Mouse (Mus musculus) gastrocnemius, adult 2 months (tissue): ENCODE results near the gene Afdn. TPM values are rescaled to one million over a fixed set of nuclear protein-coding genes. Genes with fewer than 3 reads are reported as not detected.
"Not testable (repeated sequence)": the region's sequence is repeated elsewhere in the genome, so short reads cannot be mapped to it uniquely, and the experiment has no call there.

Experiments
- DNase-seq: peaks from one replicate; pipeline ENCODE4 v3.0.0; 2022
- H3K27ac ChIP-seq: fragments of 200-600 bp; 2 replicates; pipeline ENCODE4 v1.8.1; 2022; ENCODE audit warnings: mild to moderate bottlenecking
- H3K4me3 ChIP-seq: fragments of 200-600 bp; 2 replicates; pipeline ENCODE4 v1.8.1; 2022; ENCODE audit warnings: mild to moderate bottlenecking, moderate library complexity
- CTCF ChIP-seq: fragments of 200-600 bp; IDR thresholded peaks from 2 replicates; pipeline ENCODE4 v1.8.1; 2022; ENCODE audit warnings: antibody characterized with exemption, mild to moderate bottlenecking, moderate library complexity
- intact Hi-C: fragments of 180-260 bp; cut with DNase I; formaldehyde crosslinking; loops from one replicate; pipeline ENCODE4 v1.15.1; 2025
- total RNA-seq, 2 experiments: library from RNA; stranded (reverse); gene quantifications; 2 replicates each; pipeline ENCODE4 v1.2.3; 2021

Gene Afdn
- total RNA-seq, 2 experiments from 2014 or later: 33.3 to 45.6 TPM

- DNase-seq: no peak
- intact Hi-C loops: no loop called here
- no peak for TF ChIP-seq CTCF
- Histone ChIP-seq H3K4me3 (no peak overlapping the region), H3K27ac (no peak overlapping the region)
Observed at GRCm38 (mm10) chr17:13806016-13806415, 45.7 kb downstream of the Afdn start.

DNA sequence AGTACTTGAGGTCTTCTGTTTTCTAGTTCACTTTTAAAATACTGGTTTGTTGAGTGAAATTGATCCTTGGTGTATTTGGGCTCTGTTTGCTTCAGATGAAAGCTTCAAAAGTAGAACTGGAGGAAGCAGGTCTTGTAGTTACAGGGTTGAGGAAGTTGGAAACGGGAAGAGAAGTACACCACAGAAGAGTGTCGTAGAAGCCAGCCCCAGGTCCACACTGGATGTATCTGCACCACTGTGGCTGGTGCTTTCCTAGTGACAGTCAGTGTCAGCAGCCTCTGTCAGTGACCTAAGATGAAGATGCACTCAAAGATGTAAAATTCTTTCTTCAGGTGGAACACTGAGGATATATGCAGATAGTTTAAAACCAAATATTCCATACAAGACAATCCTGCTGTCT is 57.5 kb downstream of the Afdn start:
- no peak for DNase-seq
- Histone ChIP-seq H3K4me3 (no peak overlapping the region), H3K27ac (no peak overlapping the region)
- intact Hi-C loops: no loop called here
- no peak for TF ChIP-seq CTCF

DNA sequence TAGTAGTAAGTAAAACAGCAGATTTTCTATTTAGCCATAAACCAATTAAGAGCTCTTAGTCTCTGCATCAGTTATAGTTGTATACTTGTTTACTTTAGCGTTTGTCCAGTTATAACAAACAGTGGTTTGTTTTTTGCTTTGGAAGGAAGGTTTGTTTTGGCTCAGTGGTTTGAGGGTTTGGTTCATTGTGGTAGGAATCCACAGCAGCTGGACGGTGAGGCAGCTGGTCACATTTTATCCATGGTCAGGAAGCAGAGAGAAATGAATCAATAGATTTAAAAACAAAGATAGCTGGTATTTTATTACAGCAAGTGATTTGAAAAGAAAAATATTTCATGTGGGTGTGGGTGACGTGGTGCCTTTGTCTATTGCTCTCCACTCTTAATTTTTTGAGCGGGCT is 59.0 kb downstream of the Afdn start:
- no peak for DNase-seq
- Histone ChIP-seq H3K27ac (no peak overlapping the region), H3K4me3 (no peak overlapping the region)
- TF ChIP-seq CTCF: no peak
- intact Hi-C loops: no loop called here

GRCm38 (mm10) chr17:13820676-13821075 is 60.3 kb downstream of the Afdn start:
- TF ChIP-seq CTCF: no peak
- Histone ChIP-seq H3K27ac (no peak overlapping the region), H3K4me3 (no peak overlapping the region)
- DNase-seq: no peak
- intact Hi-C loops: no loop called here

DNA sequence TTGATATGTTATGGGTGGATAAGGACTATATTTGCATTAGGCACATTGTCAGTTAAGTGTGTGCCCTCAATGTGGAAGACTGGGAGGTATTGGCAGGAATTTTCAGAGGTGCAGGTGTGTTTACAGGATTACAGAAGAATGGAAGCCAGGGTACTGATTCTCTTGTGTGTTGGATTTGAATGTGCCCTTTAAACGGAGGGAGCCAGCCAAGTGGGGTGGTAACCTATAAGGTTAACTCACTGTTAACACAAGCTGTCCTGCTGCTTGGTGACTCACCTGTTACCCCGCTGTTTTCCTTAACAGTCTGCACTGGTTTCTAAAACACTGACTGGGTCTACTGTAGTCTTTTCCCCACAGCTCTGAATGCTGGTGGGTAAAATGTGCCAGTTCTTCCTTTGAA is 65.1 kb downstream of the Afdn start:
- intact Hi-C loops: loop anchor here (5.0 kb wide), 1 partner anchor 63 kb away; the partner anchor contains the start of genes Afdn and Tcte2
- H3K27ac ChIP-seq: no peak overlapping the region
- DNase-seq: no peak
- no peak overlapping the region for H3K4me3 ChIP-seq
- no peak for TF ChIP-seq CTCF

- intact Hi-C loops: loop anchor here (5.0 to 10.0 kb wide), 2 partner anchors 148 to 375 kb away; partner anchors contain the start of gene Dact2
- DNase-seq: no peak
- no peak overlapping the region for H3K4me3 ChIP-seq
- H3K27ac ChIP-seq: no peak overlapping the region
- TF ChIP-seq CTCF: no peak
Observed at GRCm38 (mm10) chr17:13830234-13830633, 69.9 kb downstream of the Afdn start.

- intact Hi-C loops: loop anchor here (5.0 to 10.0 kb wide), 2 partner anchors 148 to 374 kb away; partner anchors contain the start of gene Dact2
- H3K27ac ChIP-seq: no peak overlapping the region
- TF ChIP-seq CTCF: peak; percentile 96
- H3K4me3 ChIP-seq: no peak overlapping the region
- no peak for DNase-seq
Observed at GRCm38 (mm10) chr17:13830636-13831341, 70.5 kb downstream of the Afdn start.

DNA sequence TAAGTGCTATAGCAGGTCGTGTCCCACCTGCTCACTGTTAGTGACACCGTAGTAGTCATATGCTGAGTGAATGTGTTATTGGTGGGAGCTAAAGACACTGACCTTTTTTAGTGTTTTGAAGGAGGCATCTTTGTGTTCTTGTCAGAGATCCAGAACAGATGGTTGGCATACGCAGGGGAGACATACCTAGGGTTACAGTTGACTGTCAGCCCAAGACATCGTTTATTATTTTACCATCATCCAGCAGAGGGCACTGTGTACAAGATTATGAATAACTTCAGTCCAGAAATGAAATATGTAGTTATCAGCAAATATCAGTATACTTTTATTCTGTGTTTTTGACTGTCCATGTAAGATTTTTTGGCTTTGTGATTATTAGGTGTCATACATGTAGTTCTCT is 75.5 kb downstream of the Afdn start:
- no peak overlapping the region for H3K4me3 ChIP-seq
- intact Hi-C loops: loop anchor here (10.0 kb wide), 1 partner anchor 369 kb away; the partner anchor contains the start of gene Dact2
- no peak overlapping the region for H3K27ac ChIP-seq
- TF ChIP-seq CTCF: peak; percentile 66
- DNase-seq: no peak

GRCm38 (mm10) chr17:13850175-13850574 is 89.8 kb downstream of the Afdn start:
- intact Hi-C loops: loop anchor here (5.0 kb wide), 1 partner anchor 87 kb away; no protein-coding TSS in a partner anchor
- Histone ChIP-seq H3K4me3 (no peak overlapping the region), H3K27ac (peak overlapping the region; percentile 33)
- peak; percentile 77 for TF ChIP-seq CTCF
- no peak for DNase-seq

DNA sequence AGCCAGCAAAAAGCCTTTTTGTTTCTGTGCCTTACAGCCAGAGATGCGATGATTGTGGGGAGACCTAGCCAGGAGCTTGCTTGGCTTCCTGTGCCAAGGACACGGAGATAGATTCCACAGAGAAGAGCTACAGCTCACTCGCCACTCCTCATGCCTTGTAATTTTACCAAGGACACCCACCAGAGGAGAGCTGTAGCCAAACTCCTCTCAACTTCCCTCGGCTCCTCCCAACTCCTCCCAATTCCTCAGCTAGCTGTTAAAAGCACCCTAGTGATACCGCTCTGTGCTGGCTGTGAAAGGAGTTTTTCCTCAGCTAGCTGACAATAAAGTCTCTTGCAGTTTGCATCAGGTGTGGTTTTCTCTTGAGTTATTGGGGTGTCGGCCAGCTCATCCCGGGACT is 93.5 kb downstream of the Afdn start:
- H3K4me3 ChIP-seq, DNase-seq: not testable (repeated sequence)
- peak overlapping the region; percentile 35; the same call in 1 of the 2 replicates for H3K27ac ChIP-seq
- intact Hi-C loops: loop anchor here (1.0 to 5.0 kb wide), 2 partner anchors 10 to 83 kb away; no protein-coding TSS in a partner anchor

DNA sequence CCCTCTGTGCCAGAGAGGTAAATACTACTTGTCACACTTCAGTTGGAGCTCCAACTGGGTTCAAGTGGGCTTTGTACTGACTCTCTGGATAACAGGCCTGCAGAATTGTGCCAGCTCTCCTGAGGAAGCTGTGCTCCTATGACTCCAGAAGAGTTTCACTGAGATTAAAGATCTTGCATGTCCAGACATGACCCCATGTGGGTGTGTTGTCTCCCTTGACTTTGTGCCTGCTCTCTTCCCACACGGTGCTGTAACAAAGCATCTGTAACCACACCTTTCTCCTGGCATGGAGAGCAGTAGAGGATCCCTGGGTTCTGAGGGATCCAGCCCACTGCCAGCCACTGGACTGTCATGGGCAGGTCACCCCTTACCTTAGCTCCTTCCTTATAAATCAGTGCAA is 95.1 kb downstream of the Afdn start:
- H3K27ac ChIP-seq: no peak overlapping the region
- intact Hi-C loops: no loop called here
- H3K4me3 ChIP-seq: no peak overlapping the region
- no peak for DNase-seq
- TF ChIP-seq CTCF: no peak

DNA sequence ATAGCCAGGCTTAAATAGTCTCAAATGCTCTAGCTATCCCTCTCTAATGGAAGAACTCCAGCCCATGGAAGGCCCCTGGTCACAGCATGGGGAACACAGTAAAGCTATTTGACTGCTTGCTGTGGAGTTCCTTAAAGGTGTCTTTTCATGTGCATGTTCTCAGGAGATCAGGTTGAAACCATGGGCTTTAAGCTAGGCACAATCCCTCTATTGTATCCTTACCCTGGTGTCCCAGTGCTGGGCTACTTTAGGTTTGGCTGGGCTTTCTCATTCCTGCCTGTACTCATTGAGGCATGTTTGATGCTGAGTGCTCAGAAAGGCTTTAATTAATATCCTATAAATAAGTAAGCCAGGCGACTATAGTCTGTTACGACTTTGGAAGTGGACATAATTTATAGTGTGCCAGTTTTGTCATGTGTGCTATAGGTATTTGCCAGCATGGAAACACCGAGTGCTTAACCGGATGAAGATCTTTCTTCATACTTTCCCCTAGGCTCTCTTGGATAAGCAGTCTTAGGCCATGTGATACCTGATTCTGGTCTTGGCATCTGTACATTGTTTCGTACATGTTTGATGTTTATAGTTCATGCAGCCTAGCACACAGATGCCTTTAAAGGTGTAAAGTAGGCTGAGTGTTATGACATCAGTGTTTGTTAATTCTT is 96.2 kb downstream of the Afdn start:
- intact Hi-C loops: no loop called here
- Histone ChIP-seq H3K27ac (no peak overlapping the region), H3K4me3 (no peak overlapping the region)
- no peak for DNase-seq
- no peak for TF ChIP-seq CTCF

DNA sequence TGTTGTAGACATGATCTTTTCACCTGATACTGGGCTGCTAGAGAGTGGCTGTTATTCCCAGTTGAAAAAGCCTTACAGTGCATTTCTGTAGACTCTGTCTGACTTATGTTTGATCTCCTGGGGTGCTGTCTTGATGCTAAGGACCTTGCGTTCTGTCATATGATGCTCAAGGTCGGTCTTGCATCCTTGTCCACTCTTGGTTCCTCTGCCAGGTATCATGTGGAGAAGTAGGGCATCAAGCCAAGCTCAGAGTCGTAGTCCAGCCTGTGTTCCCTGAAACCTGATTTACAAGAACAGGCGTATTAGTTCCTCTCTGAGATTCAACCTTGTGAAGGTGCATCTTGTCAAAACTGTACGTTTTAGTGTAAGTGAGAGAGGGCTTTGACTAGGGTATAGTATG is 105.0 kb downstream of the Afdn start:
- intact Hi-C loops: no loop called here
- Histone ChIP-seq H3K27ac (no peak overlapping the region), H3K4me3 (no peak overlapping the region)
- no peak for DNase-seq
- TF ChIP-seq CTCF: no peak
